Mouse (Mus musculus) testis, postnatal 14 days (tissue): ENCODE results near the gene Abca4.
A peak's percentile ranks its signal among the peaks of the same experiment; 100 is the strongest.

Source experiments
- DNase-seq: peaks from one replicate; pipeline ENCODE4 v3.0.0; 2021; ENCODE audit warnings: low spot score

Abca4 gene

DNA sequence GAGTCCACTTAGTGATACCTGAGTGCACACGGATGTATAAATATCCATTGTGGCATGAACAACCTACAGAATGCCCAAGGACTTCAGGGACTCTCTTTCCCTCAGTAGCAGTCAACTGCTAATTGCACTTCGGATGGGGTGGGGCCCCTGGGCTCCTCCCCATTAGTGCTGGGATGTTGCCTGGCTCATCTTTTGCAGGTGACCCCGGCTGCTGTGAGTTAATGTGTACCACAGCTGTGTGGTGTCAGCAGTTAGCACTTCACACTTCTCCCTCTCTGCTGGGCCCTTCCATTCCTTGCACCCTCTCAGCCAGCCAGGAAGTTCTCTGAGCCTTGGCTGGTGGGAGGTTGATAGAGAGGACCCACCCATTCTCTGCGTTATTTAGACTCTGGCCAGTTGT, 65.2 kb downstream of the Abca4 start:
- no peak for DNase-seq

- DNase-seq = no peak
These were observed 67.1 kb downstream of the Abca4 start for GRCm38 (mm10) chr3:122111141-122111981.

DNA sequence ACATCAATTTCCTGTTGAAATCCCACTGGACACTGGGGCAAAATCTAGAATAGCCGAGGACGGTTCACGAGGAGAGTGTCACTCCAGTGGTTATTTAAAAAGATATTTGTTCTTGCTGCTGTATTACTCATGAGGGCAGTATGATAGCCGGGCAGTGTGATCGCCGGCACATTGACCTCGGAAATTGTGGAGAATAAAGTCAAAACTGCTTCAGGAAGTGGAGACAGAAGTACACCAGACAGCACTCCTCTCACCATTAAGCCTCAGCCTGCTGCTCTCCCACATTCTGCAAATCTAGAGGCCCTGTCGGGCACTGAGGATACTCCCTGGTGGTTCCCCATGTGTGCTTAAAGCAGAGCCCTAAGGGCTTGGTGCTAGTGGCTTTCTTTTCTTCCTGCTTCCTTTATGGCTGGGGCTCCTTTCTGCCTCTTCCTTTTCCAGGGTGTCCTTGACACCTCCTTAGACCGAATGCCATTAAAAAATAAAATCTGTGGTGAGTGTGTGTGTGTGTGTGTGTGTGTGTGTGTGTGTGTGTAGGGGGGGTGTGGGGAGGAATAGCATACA, 74.5 kb downstream of the Abca4 start:
- DNase-seq = no peak

DNA sequence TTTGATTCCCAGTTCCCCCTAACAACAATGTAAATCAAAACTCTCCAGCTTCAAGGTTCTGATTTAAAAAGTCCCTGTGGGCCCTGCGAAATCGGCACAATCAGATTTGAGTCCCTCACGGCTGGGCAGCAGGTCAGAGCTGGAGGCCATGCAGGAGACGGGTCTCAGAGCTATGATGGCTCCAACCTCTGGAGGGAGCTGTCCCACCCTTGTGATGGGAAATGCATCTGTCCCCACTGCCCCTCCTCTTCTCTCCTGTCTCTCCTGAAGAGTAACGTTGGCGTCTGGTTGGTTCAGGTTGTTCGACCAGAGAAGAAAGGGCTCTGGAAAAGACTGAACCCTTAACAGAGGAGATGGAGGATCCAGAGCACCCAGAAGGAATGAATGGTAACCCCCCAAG, 75.5 kb downstream of the Abca4 start:
- DNase-seq = no peak

GRCm38 (mm10) chr3:122120217-122120616, 76.0 kb downstream of the Abca4 start:
- DNase-seq = no peak

- DNase-seq = peak; percentile 82
These were observed 78.0 kb downstream of the Abca4 start for GRCm38 (mm10) chr3:122122127-122122663.

- no peak for DNase-seq
These were observed 78.6 kb downstream of the Abca4 start for GRCm38 (mm10) chr3:122122838-122123237.

GRCm38 (mm10) chr3:122128999-122129493, 84.8 kb downstream of the Abca4 start:
- DNase-seq = no peak

GRCm38 (mm10) chr3:122130771-122131170, 86.5 kb downstream of the Abca4 start:
- DNase-seq = peak; percentile 27

GRCm38 (mm10) chr3:122131633-122132032, 87.4 kb downstream of the Abca4 start:
- no peak for DNase-seq

DNA sequence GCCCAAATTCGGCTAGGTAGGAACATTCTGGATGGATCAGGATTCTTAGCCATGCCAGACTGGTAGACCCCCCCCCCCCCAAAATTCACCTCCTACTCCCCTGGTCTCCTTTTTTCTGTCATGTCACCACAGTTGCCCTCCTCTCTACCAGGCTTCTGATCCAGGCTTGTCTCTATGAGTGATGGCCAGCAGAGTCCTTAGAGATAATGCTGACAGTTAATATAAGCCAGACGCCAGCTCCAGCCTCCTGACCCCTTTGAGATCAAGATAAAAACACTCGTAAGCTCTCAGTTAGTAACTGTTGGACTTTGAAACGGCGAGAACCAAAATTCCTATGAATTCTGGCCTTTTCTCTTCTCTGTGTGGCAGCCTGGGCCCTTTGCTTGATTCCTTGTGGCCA, 89.0 kb downstream of the Abca4 start:
- no peak for DNase-seq

DNA sequence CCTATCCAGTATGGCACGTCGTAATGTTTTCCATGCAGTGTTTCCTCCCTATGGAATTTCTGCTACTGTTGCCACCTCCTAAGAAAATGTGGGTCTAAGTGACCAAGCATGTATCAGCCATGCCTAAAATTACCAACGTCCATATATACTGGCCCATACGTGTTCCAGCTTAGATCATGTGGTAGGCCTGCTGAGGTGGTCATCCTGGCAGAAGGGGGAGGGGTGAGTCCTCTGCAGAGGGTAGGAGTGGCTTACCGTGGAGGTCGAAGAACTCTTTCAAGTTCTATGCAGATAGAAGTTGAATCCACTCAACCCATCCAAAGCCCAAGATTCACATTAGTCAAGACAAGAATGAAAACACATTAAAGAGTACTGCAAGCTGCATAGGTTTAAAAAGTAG, 89.6 kb downstream of the Abca4 start:
- DNase-seq = no peak

DNA sequence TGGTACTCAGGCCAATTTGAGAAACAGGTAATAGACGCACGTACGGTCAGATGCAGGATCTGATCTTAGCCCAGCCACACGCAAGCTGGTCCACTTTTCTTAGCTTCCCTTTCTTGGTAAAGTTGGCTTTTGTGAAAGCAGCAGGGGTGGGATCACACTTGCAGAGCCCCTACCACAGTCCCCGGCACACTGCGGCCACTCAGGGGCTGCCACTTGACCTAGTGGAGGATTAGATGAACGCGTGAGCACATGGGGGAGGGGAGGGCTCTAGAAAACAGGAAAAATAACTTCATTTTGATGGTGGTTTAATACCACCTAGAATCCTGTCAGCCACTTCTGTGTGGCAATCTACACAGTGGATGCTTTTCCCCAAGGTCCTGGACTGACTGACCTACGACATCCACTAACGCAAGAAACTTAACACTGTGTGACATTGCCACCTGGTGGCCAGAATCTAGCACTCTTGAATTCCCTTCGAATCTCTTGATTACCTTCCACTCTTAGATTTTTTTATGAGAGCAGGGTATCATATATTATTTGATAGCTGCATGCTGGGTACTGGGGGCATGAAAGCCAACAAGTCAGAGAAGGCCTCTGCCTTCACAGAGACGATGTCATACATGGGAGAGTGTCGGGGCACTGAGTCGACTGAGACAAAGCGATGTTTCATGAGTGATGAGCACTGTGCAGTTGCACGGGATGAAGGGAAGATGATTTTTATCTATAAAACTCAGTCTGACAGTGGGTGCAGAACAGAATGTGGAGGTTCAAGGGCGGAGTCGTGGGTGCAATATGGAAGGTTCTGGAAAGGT, 96.6 kb downstream of the Abca4 start:
- DNase-seq = no peak

GRCm38 (mm10) chr3:122142256-122142922, 98.1 kb downstream of the Abca4 start:
- no peak for DNase-seq

- no peak for DNase-seq
These were observed 99.2 kb downstream of the Abca4 start for GRCm38 (mm10) chr3:122143432-122143831.

GRCm38 (mm10) chr3:122145430-122145829, 101.2 kb downstream of the Abca4 start:
- DNase-seq = no peak

DNA sequence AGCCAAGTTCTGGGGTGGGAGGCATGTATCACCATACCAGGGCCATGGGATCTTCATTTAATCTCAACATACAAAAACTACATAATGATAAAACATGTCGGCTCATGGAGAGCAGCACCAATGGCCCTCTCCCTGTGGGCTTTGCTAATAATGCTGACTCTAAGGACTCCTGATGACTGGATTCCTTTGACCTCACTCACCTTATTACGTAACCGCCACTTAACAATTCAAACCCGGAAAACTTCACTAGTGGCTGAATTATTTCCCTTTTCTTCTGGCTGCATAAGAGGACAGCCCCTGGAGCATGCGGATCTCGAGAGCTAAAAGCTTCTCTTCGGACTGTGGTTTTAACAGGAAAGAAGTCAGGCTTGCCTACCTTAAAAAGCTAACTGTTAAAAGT, 106.6 kb downstream of the Abca4 start:
- DNase-seq = no peak

GRCm38 (mm10) chr3:122152431-122152830, 108.2 kb downstream of the Abca4 start:
- DNase-seq = no peak

GRCm38 (mm10) chr3:122154080-122154479, 109.8 kb downstream of the Abca4 start:
- no peak for DNase-seq

DNA sequence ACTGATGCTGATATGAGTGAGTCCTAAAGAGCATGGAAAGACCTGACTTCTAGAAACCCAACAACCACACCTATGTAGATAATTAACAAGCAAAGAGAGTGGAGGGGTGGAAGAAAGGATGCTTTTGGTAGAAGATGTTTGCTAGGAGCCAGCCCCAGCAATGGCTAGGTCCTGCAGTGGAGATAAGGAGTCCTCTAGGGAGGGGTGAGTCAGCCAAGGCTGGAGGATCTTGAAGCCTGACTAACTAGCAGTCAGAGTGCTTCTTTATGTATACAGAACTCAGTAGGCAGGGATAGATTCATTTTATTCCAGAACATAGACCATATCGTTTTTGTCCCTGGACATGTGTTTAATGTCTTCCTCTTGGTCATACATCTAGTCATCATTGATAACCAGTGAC, 115.2 kb downstream of the Abca4 start:
- no peak for DNase-seq

DNA sequence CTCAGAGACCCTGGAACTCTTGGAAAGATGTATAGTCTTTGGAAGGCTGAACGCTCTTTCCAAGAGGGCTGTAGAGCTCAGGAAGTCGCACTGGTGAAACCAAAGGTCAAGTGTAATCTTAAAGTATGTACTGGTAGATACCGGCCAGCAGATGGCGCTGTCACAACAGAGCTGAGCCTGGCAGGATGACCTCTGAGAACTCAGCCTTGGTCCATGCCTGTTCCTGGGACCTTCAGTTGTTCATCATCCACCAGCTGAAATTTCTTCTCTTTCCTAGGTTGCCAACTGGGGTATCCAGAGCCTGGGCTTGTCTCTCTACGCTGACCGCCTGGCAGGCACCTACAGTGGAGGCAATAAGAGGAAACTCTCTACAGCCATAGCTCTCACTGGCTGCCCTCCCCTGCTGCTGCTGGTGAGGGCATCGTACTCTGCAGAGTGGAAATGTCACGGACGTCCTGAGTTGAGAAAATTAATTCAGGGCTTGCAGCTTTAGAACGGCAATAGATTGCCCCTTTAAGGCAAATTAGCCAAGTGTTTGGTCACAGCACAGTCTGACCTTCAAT, 125.5 kb downstream of the Abca4 start:
- peak; percentile 75 for DNase-seq
